Mouse (Mus musculus) heart, adult 2 months (tissue): ENCODE measurements around the gene Ppp1r7.

ENCODE experiments used
- CTCF ChIP-seq: fragments of 200-600 bp; IDR thresholded peaks from 2 replicates; pipeline ENCODE4 v1.8.1; 2022; ENCODE audit warnings: antibody characterized with exemption, mild to moderate bottlenecking, moderate library complexity
- POLR2A ChIP-seq: fragments of 200-500 bp; IDR thresholded peaks from 2 replicates; pipeline ENCODE4 v1.6.1; 2011; ENCODE audit warnings: mild to moderate bottlenecking, low read depth, low read length, control low read depth; ENCODE audit not compliant: insufficient read depth

- no peak for TF ChIP-seq CTCF
- TF ChIP-seq POLR2A: no peak
Observed at GRCm38 (mm10) chr1:93352724-93353123, 10.1 kb downstream of the Ppp1r7 start.
